Mouse (Mus musculus) hindbrain, embryonic 12.5 days (tissue): ENCODE measurements around the gene Trmt6. TPM values are rescaled to one million over a fixed set of nuclear protein-coding genes. Genes with fewer than 3 reads are reported as not detected.

Experiments
- ATAC-seq: fragments of 200-750 bp; cut with Nextera tagmentation; 2 replicates; pipeline ENCODE4 v1.8.0; 2017; ENCODE audit warnings: moderate TSS enrichment; ENCODE audit not compliant: low FRiP score
- H3K27ac ChIP-seq: fragments of 300-500 bp; sonication (generic); 2 replicates; pipeline ENCODE4 v1.5.1; 2016; ENCODE audit warnings: mild to moderate bottlenecking
- H3K27me3 ChIP-seq: fragments of 300-500 bp; sonication (generic); 2 replicates; pipeline ENCODE4 v1.6.1; 2016; ENCODE audit warnings: mild to moderate bottlenecking
- H3K36me3 ChIP-seq: fragments of 300-500 bp; sonication (generic); 2 replicates; pipeline ENCODE4 v1.6.1; 2016; ENCODE audit warnings: mild to moderate bottlenecking
- H3K4me1 ChIP-seq: fragments of 300-500 bp; sonication (generic); 2 replicates; pipeline ENCODE4 v1.6.1; 2016
- H3K4me2 ChIP-seq: fragments of 300-500 bp; sonication (generic); replicated peaks from 2 replicates; pipeline ENCODE4 v1.6.1; 2016; ENCODE audit warnings: mild to moderate bottlenecking
- H3K4me3 ChIP-seq: fragments of 300-500 bp; sonication (generic); 2 replicates; pipeline ENCODE4 v1.5.1; 2016; ENCODE audit warnings: mild to moderate bottlenecking
- H3K9ac ChIP-seq: fragments of 300-500 bp; sonication (generic); 2 replicates; pipeline ENCODE4 v1.6.1; 2016; ENCODE audit warnings: mild to moderate bottlenecking, moderate library complexity
- H3K9me3 ChIP-seq: fragments of 300-500 bp; sonication (generic); replicated peaks from 2 replicates; pipeline ENCODE4 v1.6.1; 2016; ENCODE audit warnings: mild to moderate bottlenecking
- WGBS: fragments of 180-500 bp; shearing (Covaris S2); methylation state at CpG from one replicate; pipeline ENCODE4 v1.1.7; 2016; 5-methylcytosine and 5-hydroxymethylcytosine counted together
- polyA plus RNA-seq: library from polyadenylated mRNA; unstranded; fragments of >200 nt; fragmentation: Nextera tagmentation; extraction: Ambion mirVana; gene quantifications from 2 replicates; pipeline ENCODE4 v1.2.1, GENCODE M21; 2016

The Trmt6 gene
- 30.7 and 31.9 TPM in 2 replicates for polyA plus RNA-seq

DNA sequence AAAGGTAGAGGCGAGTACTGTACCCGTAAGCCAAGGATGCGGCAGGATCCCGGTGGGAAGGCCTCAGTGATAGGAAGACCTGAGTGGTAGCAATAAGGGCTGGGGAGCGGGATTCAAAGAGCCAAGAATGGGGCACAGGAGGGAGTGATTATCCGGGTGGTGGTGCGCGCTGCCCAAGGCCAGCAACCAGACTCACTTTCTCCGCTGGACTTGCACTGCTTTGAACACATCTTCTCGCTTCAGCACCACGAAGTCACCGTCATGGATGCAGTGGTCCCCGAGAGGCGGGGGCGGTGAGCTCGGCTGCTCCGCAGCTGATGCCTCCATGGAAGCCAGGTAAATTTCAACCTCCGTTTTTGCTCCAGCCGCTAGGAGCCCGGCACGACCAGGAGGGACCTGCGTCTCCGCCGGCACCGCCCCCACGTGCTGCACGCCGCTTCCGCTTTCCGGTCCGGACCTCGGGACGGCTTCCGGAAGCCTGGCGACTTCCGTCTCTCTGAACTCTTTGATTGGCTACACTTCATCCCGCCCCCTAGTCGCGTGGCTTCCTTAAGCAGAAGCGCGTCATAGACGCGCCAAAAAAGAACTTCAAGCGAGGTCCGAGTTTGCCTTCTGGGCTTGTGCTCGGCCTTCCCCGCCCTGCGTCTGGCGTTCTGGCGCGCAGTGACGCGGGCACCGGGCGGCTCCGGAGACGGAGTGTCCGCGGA, at the start of gene Trmt6, which contains the start of gene Mcm8:
TSS of gene Trmt6 (minus strand) at position 448 of the 707 bp plus-strand sequence.
TSS of gene Mcm8 (plus strand) at position 534 of the 707 bp plus-strand sequence.
- Histone ChIP-seq H3K36me3 (peaks cover 20% of the 10 kb centered on the region), H3K4me1 (peaks cover 19% of the 10 kb centered on the region), H3K9me3 (no peaks in the 10 kb centered on the region), H3K9ac (peak within 1 kb of the TSS; percentile 78), H3K4me3 (peak within 1 kb of the TSS; percentile 86), H3K4me2 (peak within 1 kb of the TSS; percentile 87), H3K27ac (0 out of 2 replicates have a peak within 1 kb of the TSS, but pooled peaks have one; percentile 44), H3K27me3 (no peaks in the 10 kb centered on the region)
- ATAC-seq: peak; percentile 100
- WGBS: under 1% methylated on average over 59 of the region's 59 CpGs

- no peak overlapping the region for H3K27ac ChIP-seq
- H3K27me3 ChIP-seq: no peaks in the 10 kb centered on the region
- 94% methylated on average over 2 of the region's 2 CpGs for WGBS
Measured at GRCm38 (mm10) chr2:132863325-132863724, 47.5 kb upstream of the Trmt6 start.

DNA sequence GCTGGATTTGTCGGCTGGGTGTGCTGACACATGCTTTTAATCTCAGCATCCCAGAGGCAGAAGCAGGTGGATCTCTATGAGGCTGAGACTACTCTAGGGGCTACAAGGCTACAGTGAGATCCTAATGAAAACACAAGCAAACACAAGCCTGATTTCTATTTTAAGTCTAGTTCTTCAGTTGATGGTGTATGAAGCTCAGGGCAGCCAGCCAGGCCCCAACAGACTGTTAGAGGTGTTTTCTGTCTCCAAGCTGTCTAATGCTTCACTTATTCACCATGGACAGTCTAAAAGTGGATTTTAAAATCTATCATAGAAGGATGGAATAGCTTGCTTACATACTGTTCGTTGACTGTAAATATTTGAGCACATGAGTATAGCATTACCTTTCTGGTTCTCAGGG, 45.6 kb upstream of the Trmt6 start:
- Histone ChIP-seq H3K4me1 (no peaks in the 10 kb centered on the region), H3K27ac (no peak overlapping the region)
- 96% methylated on average over 2 of the region's 2 CpGs for WGBS

More at GRCm38 (mm10) chr2:132863325-132863724, 47.5 kb upstream of the Trmt6 start:
- no peak for ATAC-seq
- Histone ChIP-seq H3K4me3 (no peak overlapping the region), H3K9me3 (no peaks in the 10 kb centered on the region), H3K36me3 (peaks cover 21% of the 10 kb centered on the region; the same call in 1 of the 2 replicates), H3K9ac (no peak overlapping the region), H3K4me1 (no peaks in the 10 kb centered on the region), H3K4me2 (no peak overlapping the region)

DNA sequence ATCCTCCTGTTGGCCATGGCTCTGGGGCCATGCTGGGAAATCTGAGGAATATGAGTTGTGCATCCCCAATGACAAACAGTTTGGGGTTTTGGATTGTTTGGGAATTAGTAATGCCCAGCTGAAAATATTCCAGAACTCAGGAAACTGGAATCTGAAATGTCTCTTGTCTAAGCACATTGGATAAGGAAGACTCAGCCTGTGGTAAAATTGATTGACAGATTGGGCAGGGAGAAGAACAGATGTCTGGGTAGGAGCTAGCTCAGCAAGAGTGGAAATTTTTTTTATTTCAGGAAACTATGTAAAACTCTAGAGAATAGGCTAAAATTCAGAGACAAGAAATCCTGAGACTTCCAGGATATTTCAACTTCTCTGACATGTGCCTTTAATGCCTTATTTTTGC, 44.6 kb upstream of the Trmt6 start:
- no peaks in the 10 kb centered on the region for H3K27me3 ChIP-seq
- no peak overlapping the region for H3K9ac ChIP-seq
- peaks cover 9% of the 10 kb centered on the region; the same call in 1 of the 2 replicates for H3K36me3 ChIP-seq
- no peak for ATAC-seq
- no peaks in the 10 kb centered on the region for H3K9me3 ChIP-seq
- no peak overlapping the region for H3K4me2 ChIP-seq
- H3K4me1 ChIP-seq: no peaks in the 10 kb centered on the region
- no peak overlapping the region for H3K27ac ChIP-seq
- H3K4me3 ChIP-seq: no peak overlapping the region

More for the DNA sequence above, 45.6 kb upstream of the Trmt6 start:
- ATAC-seq: no peak
- no peaks in the 10 kb centered on the region for H3K27me3 ChIP-seq
- no peaks in the 10 kb centered on the region for H3K9me3 ChIP-seq
- H3K36me3 ChIP-seq: peaks cover 13% of the 10 kb centered on the region; the same call in 1 of the 2 replicates
- no peak overlapping the region for H3K4me3 ChIP-seq
- no peak overlapping the region for H3K9ac ChIP-seq
- H3K4me2 ChIP-seq: no peak overlapping the region

DNA sequence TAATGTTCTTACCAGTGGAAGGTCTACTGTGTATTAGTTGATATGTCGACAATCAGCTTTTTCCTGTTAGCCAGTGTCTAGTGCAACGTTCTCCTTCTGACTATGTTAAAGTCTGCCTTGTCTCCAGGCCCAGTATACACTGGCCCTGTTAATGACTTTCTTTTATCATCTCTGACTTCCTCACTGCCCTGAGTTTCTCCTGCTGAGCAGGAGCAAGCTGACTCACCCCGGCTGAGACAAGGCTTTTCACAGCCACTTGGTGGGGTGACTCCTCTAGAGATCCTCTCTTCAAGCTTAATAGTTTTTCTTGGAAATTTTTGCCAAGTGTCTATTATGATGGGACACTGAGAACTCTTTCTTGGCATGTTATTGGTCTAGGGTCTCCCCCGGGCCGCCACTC, 40.5 kb upstream of the Trmt6 start:
- Histone ChIP-seq H3K4me1 (no peaks in the 10 kb centered on the region), H3K4me2 (no peak overlapping the region), H3K9ac (no peak overlapping the region), H3K27ac (no peak overlapping the region), H3K4me3 (no peak overlapping the region), H3K27me3 (no peaks in the 10 kb centered on the region), H3K9me3 (no peaks in the 10 kb centered on the region), H3K36me3 (peaks cover 21% of the 10 kb centered on the region; the same call in 1 of the 2 replicates)
- no peak for ATAC-seq
- WGBS: 84% methylated on average over 5 of the region's 5 CpGs

DNA sequence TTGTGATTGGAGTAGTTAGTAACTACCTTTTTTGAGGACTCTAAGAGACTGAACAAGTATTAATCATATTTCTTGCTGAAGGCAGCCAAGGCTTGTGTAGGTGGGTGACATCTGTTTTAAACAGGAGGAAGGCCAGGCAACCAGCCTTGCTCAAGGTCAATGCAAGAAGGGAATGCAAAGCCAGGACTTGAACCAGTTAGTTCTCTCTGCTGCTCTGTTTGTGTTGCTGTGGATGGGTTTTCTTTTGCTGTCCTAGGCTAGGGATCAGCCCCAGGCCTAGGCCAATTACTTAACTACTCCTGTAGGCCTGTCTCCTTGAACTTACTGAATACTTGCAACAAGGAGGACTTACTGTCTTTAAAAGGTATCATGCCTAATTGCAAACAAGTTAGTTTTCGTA, 37.2 kb upstream of the Trmt6 start:
- no peak overlapping the region for H3K9ac ChIP-seq
- H3K4me1 ChIP-seq: peaks cover 4% of the 10 kb centered on the region

DNA sequence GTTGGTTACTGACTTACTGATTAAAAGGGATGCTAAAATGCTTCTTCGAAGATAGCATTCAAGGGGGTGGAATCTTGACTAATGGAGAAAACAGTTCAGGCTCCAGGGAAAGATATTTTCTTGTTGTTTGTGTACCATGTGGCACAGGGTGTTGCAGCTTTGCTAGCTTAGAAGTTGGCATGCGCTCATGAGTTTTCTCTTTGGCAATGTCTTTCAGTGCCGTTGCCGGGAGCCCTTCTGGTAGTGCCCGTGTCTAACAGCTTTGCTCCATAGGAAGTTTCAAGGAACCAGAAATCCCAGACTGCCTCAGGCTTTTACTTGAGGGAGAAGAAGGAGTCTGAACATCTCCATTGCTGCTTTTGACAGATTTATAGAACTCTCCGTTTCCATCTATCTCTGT, 33.3 kb upstream of the Trmt6 start:
- no peak overlapping the region for H3K27ac ChIP-seq
- no peak overlapping the region for H3K4me3 ChIP-seq
- ATAC-seq: no peak
- no peaks in the 10 kb centered on the region for H3K27me3 ChIP-seq
- peaks cover 10% of the 10 kb centered on the region for H3K4me1 ChIP-seq
- 92% methylated on average over 6 of the region's 6 CpGs for WGBS
- peaks cover 31% of the 10 kb centered on the region for H3K36me3 ChIP-seq
- H3K9me3 ChIP-seq: no peaks in the 10 kb centered on the region
- H3K9ac ChIP-seq: no peak overlapping the region
- no peak overlapping the region for H3K4me2 ChIP-seq

More for the DNA sequence above, 37.2 kb upstream of the Trmt6 start:
- peaks cover 34% of the 10 kb centered on the region for H3K36me3 ChIP-seq
- ATAC-seq: no peak
- H3K9me3 ChIP-seq: no peaks in the 10 kb centered on the region
- no peak overlapping the region for H3K4me2 ChIP-seq
- H3K27me3 ChIP-seq: no peaks in the 10 kb centered on the region
- WGBS: 95% methylated on average over 1 of the region's 1 CpGs
- no peak overlapping the region for H3K27ac ChIP-seq
- H3K4me3 ChIP-seq: no peak overlapping the region

DNA sequence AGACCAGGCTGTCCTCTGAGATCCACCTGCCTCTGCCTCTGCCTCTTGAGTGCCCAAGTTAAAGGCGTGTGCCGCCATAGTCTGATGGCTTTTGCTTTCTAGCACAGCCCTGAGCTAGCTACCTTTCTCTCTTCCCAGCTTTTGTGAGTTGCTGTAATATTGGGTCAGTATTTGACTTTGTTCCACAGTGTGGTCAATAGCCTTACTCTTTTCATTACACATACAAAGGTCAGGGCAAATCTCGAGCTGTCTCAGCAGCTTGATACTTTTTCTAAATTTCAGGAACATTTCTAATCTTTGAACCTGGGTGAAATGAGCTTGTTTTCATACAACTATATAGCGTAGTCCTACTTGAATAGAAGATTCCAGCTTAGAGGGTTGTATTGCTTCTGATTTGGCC, 32.5 kb upstream of the Trmt6 start:
- Histone ChIP-seq H3K9me3 (no peaks in the 10 kb centered on the region), H3K27me3 (no peaks in the 10 kb centered on the region), H3K4me1 (peaks cover 10% of the 10 kb centered on the region), H3K9ac (no peak overlapping the region; the same call in 1 of the 2 replicates), H3K4me2 (peak overlapping the region; percentile 81; the same call in 1 of the 2 replicates), H3K27ac (no peak overlapping the region), H3K4me3 (no peak overlapping the region), H3K36me3 (peaks cover 29% of the 10 kb centered on the region)
- no peak for ATAC-seq
- WGBS: 96% methylated on average over 4 of the region's 4 CpGs

DNA sequence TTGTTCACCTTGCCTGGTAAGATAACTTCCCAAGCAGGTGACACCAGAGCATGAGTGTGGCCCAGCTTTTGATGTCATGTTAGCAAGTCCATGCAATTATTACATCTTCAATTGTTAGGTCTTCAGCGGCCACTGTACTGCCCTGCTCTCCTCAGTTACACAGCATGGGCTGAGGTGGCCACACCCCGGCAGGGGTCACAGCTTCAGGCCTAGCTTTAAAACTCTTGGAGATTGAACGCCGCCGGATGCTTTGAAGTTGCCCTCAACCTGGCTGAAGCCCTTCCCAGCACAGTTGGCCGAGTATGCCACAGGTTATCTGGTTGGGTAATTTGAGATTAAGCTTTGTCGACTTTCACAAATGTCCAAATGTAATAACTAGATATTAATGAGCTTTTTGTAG, 31.7 kb upstream of the Trmt6 start:
- no peak for ATAC-seq
- peaks cover 26% of the 10 kb centered on the region for H3K36me3 ChIP-seq
- no peak overlapping the region for H3K27ac ChIP-seq
- H3K9me3 ChIP-seq: no peaks in the 10 kb centered on the region
- peaks cover 10% of the 10 kb centered on the region for H3K4me1 ChIP-seq
- H3K4me2 ChIP-seq: peak overlapping the region; percentile 81
- H3K4me3 ChIP-seq: peak overlapping the region; percentile 98
- H3K9ac ChIP-seq: peak overlapping the region; percentile 96
- H3K27me3 ChIP-seq: no peaks in the 10 kb centered on the region
- 40% methylated on average over 7 of the region's 7 CpGs for whole genome bisulfite sequencing

GRCm38 (mm10) chr2:132846407-132847358, 30.8 kb upstream of the Trmt6 start, which contains the start of gene Crls1:
Crls1 (plus strand) TSS chr2:132846666.
- Histone ChIP-seq H3K4me1 (peaks cover 10% of the 10 kb centered on the region), H3K4me2 (peak within 1 kb of the TSS; percentile 81), H3K36me3 (peaks cover 17% of the 10 kb centered on the region), H3K27me3 (no peaks in the 10 kb centered on the region), H3K9ac (peak within 1 kb of the TSS; percentile 96), H3K27ac (peak within 1 kb of the TSS; percentile 80), H3K9me3 (no peaks in the 10 kb centered on the region), H3K4me3 (peak within 1 kb of the TSS; percentile 98)
- peak; percentile 95 for ATAC-seq
- WGBS: under 1% methylated on average over 82 of the region's 96 CpGs

DNA sequence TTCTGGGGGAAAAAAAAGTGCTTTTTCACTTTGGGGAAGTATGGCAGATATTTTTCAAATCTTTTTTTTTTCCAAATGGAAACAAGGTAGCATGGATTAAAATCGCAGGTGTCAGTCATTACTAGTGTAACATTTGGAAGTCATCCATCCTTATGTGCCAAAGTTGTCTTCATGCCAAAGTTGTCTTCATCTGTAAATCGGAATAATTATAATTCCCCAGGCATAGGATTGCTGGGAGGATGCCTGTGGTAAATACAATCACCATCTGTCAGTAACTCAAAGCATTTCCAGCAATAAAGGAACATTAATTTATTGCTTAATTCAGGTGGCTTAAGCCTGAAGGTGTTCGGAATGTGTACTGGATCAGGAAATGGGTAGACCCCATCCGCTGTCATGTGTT, 25.2 kb upstream of the Trmt6 start:
- Histone ChIP-seq H3K9me3 (no peaks in the 10 kb centered on the region), H3K4me1 (no peaks in the 10 kb centered on the region), H3K27ac (no peak overlapping the region), H3K4me3 (no peak overlapping the region), H3K4me2 (no peak overlapping the region), H3K36me3 (peaks cover 5% of the 10 kb centered on the region), H3K9ac (no peak overlapping the region), H3K27me3 (no peaks in the 10 kb centered on the region)
- 90% methylated on average over 4 of the region's 4 CpGs for WGBS
- no peak for ATAC-seq

DNA sequence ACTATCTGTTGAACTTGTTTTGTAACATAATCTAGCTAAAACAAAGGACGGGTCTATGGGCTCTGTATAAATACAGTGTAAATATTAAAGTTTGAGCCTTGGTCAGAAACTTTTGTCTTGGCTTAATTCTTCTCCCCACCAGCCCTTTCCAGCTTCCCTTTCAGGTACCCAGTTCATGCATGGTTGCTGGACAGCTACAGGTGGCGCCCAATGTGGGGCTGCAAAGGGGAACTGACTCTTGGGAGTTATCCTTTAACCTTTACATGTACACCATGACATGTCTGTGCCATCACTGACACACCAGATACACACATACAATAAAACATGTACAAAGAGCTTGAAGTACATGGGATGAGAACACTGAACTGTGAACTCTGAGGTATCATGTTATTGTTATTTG, 12.9 kb downstream of the Trmt6 start:
- H3K9me3 ChIP-seq: no peaks in the 10 kb centered on the region
- H3K36me3 ChIP-seq: peaks cover 44% of the 10 kb centered on the region
- no peaks in the 10 kb centered on the region for H3K27me3 ChIP-seq
- H3K4me1 ChIP-seq: no peaks in the 10 kb centered on the region
- no peak for ATAC-seq
- 88% methylated on average over 2 of the region's 2 CpGs for WGBS
- H3K9ac ChIP-seq: no peak overlapping the region
- H3K4me3 ChIP-seq: no peak overlapping the region
- H3K27ac ChIP-seq: no peak overlapping the region
- no peak overlapping the region for H3K4me2 ChIP-seq
